Mouse (Mus musculus) left cerebral cortex, postnatal 36 days (tissue): ENCODE measurements at regions not wholly inside any gene's neighbourhood (a gene's known extent, or its start where the extent isn't known, plus 50 kb on each side); places are given as distances from the start of the nearest gene placed in this dataset.

ENCODE experiments used
- DNase-seq, 2 experiments: peaks; one replicate each; pipeline ENCODE4 v3.0.0; 2021 to 2022; ENCODE audit warnings: low spot score in 2 of 2, mixed read lengths in 1 of 2
- intact Hi-C: fragments of 180-260 bp; cut with DNase I; formaldehyde crosslinking; loops from one replicate; pipeline ENCODE4 v1.15.1; 2025

- intact Hi-C loops = no loop called here
Measured at GRCm38 (mm10) chr10:118675816-118676465, 194.1 kb downstream of the Dyrk2 start.

GRCm38 (mm10) chr10:118678750-118679418, 191.1 kb downstream of the Dyrk2 start:
- DNase-seq = no peak
- intact Hi-C loops = no loop called here

More at GRCm38 (mm10) chr10:118675816-118676465, 194.1 kb downstream of the Dyrk2 start:
- no peak for DNase-seq

GRCm38 (mm10) chr10:118679507-118679906, 190.5 kb downstream of the Dyrk2 start:
- DNase-seq = no peak
- intact Hi-C loops = no loop called here

GRCm38 (mm10) chr10:118680896-118681295, 189.1 kb downstream of the Dyrk2 start:
- intact Hi-C loops = no loop called here

GRCm38 (mm10) chr10:118683356-118683755, 186.7 kb downstream of the Dyrk2 start:
- no peak for DNase-seq
- intact Hi-C loops = no loop called here

More at GRCm38 (mm10) chr10:118680896-118681295, 189.1 kb downstream of the Dyrk2 start:
- DNase-seq = no peak

- intact Hi-C loops = no loop called here
- peak; percentile 23 to 51 for DNase-seq
Measured at GRCm38 (mm10) chr10:118699292-118699691, 170.7 kb downstream of the Dyrk2 start.

GRCm38 (mm10) chr10:118700115-118700514, 169.9 kb downstream of the Dyrk2 start:
- DNase-seq = no peak
- intact Hi-C loops = no loop called here

- no peak for DNase-seq
- intact Hi-C loops = no loop called here
Measured at GRCm38 (mm10) chr10:118706020-118706419, 164.0 kb downstream of the Dyrk2 start.

GRCm38 (mm10) chr10:118709718-118710117, 160.3 kb downstream of the Dyrk2 start:
- no peak for DNase-seq
- intact Hi-C loops = no loop called here

GRCm38 (mm10) chr10:118711529-118711928, 158.5 kb downstream of the Dyrk2 start:
- no peak for DNase-seq
- intact Hi-C loops = no loop called here

GRCm38 (mm10) chr10:118711951-118712350, 158.1 kb downstream of the Dyrk2 start:
- intact Hi-C loops = no loop called here

GRCm38 (mm10) chr10:118712951-118713350, 157.1 kb downstream of the Dyrk2 start:
- intact Hi-C loops = no loop called here
- no peak for DNase-seq

More at GRCm38 (mm10) chr10:118711951-118712350, 158.1 kb downstream of the Dyrk2 start:
- DNase-seq = no peak

- intact Hi-C loops = no loop called here
- DNase-seq = peak in 1 of 2 experiments; percentile 14
Measured at GRCm38 (mm10) chr10:118714179-118714581, 155.8 kb downstream of the Dyrk2 start.

- intact Hi-C loops = no loop called here
- DNase-seq = no peak
Measured at GRCm38 (mm10) chr10:118714595-118714994, 155.4 kb downstream of the Dyrk2 start.

GRCm38 (mm10) chr10:118720630-118721029, 149.4 kb downstream of the Dyrk2 start:
- no peak for DNase-seq
- intact Hi-C loops = no loop called here

GRCm38 (mm10) chr10:118722132-118722551, 147.9 kb downstream of the Dyrk2 start:
- intact Hi-C loops = no loop called here
- no peak for DNase-seq

- intact Hi-C loops = no loop called here
- no peak for DNase-seq
Measured at GRCm38 (mm10) chr10:118722671-118723070, 147.3 kb downstream of the Dyrk2 start.

- intact Hi-C loops = no loop called here
- no peak for DNase-seq
Measured at GRCm38 (mm10) chr10:118736093-118736492, 133.9 kb downstream of the Dyrk2 start.

GRCm38 (mm10) chr10:118737064-118737463, 132.9 kb downstream of the Dyrk2 start:
- intact Hi-C loops = no loop called here
- no peak for DNase-seq

GRCm38 (mm10) chr10:118739849-118740481, 130.0 kb downstream of the Dyrk2 start:
- intact Hi-C loops = no loop called here

GRCm38 (mm10) chr10:118743831-118744230, 126.2 kb downstream of the Dyrk2 start:
- intact Hi-C loops = no loop called here
- DNase-seq = peak; percentile 49 to 64

More at GRCm38 (mm10) chr10:118739849-118740481, 130.0 kb downstream of the Dyrk2 start:
- DNase-seq = no peak
